Mouse (Mus musculus) urinary bladder, adult 18-20 months (tissue): ENCODE data around the gene Map3k3.
"Not testable (repeated sequence)": the region's sequence is repeated elsewhere in the genome, so short reads cannot be mapped to it uniquely, and the experiment has no call there.

Experiments
- DNase-seq, 2 experiments: peaks; one replicate each; pipeline ENCODE4 v3.0.0; 2022; ENCODE audit warnings: low spot score in 2 of 2, mixed read lengths in 2 of 2

Gene Map3k3

DNA sequence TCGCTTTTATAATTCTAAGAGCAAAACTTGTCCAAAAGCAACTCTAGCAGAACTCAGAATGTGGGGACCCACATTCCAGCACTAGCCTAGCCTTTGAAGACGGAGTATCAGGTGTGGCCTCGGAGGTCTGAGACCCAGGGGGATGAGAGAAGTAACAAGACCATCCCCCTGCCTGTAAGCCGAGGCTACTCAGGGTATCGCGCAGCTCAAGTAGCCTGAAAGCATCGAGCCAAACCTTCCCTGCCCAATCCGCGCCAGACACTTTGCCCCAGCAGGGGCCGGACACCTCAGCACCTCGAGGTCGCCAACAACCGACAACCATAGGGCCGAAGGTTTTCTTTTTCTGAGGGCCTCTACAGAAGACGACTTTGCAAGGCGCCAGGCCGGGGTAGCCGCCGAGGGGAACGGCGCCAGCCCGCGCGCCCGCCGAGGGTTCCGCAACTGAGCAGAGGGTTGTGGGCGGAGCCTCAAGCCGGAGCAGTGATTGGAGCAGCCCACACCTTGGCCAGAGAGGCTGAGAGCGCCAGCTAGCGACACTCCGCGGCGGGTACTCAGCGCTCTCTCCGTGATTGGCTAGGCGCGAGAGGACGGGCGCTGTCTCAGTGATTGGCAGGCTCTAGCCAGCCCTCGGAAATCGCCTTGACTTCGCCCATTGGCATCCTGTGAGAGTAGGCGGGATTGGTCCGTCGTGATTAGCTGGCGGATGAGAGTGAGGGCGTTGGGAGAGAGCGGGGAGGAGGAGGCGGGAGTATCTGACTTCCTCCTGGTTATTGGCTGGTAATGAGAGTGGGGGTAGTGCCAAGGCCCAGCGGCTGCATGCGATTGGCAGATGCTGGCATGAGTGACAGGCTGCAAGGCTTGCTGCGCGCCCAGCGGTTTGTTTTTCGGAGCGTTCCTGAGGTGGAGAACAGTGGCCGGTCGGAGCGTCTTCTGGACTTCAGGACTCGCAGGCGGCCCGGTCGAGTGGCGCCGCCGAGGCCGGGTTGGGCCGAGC, at the start of gene Map3k3:
Map3k3 (plus strand) TSS at position 906 of the 994 bp plus-strand sequence.
- peak; percentile 91 to 99 for DNase-seq

DNA sequence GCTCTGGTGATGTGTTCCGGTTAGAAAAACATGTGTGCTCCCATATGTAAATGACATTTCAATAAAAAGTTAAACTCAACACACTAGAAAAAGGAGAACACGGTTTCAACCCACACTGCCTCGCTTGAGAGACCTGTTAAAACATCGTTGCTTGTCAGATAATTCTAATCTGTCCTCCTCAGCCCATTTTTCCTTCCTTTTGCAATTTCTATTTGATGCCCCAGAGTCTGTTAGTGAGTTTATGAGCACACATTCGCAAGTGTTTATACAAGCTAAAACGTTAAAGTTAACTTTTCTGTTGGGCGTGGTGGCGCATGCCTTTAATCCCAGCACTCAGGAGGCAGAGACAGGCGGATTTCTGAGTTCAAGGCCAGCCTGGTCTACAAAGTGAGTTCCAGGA, 49.4 kb upstream of the Map3k3 start:
- no peak for DNase-seq

- DNase-seq: peak; percentile 94 to 95
Observed at GRCm38 (mm10) chr11:106036548-106037417, 47.6 kb upstream of the Map3k3 start, which contains the start of gene Dcaf7. Gene Dcaf7 (plus strand): TSS chr11:106036872.

DNA sequence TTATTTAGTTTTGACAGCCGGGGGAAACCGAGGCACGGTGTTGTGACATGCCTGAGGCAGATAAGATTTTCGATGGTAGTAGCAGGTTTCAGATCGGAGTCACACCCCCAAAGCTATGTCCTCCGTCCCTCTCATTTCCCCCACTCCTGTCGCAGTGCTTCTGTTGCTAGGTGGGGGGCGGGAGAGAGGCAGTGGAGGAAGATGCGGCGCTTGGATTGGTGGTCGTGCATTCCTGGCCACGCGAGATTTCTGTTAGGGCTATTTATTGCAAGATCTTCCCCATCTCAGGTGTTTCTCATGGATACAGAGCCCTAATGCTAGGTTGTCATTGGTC, 47.0 kb upstream of the Map3k3 start:
- DNase-seq: no peak

DNA sequence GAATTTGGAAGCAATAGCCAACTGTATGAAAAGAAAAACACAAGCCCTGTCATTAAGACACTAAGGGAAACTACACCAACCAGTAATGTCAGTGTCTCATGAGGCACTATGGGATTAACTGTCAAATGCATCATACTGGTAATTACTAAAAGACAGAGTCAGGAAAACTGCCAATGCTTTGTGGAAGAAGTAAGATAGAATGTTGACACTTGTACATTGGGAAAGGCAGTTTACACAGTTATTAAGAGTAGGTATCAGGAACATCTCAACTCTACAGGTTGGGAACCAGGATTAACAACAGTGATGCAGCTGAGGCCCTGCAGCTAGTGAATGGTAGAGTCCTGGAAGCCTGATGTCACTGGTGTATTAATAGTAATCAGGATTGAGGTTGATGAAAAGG, 40.1 kb upstream of the Map3k3 start:
- no peak for DNase-seq

- DNase-seq: no peak
Observed at GRCm38 (mm10) chr11:106045256-106045655, 39.2 kb upstream of the Map3k3 start.

GRCm38 (mm10) chr11:106045780-106046179, 38.6 kb upstream of the Map3k3 start:
- no peak for DNase-seq

DNA sequence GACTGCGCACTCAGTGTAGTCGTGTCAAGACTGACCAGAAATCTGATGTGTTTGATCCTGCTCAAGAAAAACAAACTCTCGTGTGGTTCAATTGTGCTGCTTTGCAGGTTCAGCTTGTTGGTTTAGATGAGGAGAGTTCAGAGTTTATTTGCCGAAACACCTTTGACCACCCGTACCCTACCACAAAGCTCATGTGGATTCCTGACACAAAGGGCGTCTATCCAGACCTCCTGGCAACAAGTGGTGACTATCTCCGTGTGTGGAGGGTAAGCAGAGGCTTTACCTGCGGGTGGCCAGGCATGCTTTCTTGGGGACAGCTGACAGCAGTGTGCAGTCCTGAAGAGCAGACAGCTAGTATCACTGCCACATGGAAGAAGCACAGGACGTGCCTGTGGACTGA, 37.8 kb upstream of the Map3k3 start:
- DNase-seq: no peak

DNA sequence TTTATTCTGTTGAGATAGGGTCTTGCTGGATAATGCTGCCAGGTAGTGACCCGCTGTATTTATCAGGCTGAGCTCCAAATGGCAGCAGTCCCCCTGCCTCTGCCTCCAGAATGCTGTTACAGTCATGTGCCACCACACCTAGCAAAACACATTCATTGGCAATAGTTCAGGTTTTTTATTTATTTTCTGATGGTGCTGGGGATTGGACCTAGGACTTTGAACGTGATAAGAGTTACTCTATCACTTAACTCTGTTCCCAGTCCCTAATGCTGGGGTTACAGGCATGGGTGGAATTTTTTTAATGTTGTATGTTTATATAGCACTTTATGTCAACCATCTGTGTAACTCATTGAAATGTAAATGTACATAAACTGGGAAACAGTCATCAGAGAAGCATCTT, 30.5 kb upstream of the Map3k3 start:
- DNase-seq: no peak

- no peak for DNase-seq
Observed at GRCm38 (mm10) chr11:106054600-106054999, 29.8 kb upstream of the Map3k3 start.

DNA sequence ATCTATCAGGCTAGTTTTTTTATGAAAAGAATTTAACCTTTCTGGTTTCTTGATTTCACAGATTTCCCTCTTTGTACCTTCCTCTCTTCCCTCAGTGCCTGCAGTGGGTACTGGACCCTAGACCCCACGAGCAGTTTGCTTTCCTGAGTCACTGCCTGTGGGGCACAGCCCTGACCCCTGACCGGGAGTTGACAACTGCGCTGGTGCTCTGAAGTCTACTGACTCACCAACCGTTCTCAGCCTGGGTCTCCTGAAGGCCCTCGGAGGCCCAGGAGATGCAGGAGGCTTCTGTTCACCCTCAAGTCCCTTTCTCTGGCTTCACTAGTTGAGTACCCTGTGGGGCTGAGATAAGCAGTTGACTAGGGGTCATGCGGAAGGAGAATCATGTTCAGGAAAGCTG, 29.1 kb upstream of the Map3k3 start:
- DNase-seq: no peak

- no peak for DNase-seq
Observed at GRCm38 (mm10) chr11:106056819-106057491, 27.5 kb upstream of the Map3k3 start.

- DNase-seq: no peak
Observed at GRCm38 (mm10) chr11:106058020-106058419, 26.4 kb upstream of the Map3k3 start.

GRCm38 (mm10) chr11:106060549-106060948, 23.9 kb upstream of the Map3k3 start:
- no peak for DNase-seq

- no peak for DNase-seq
Observed at GRCm38 (mm10) chr11:106061311-106061710, 23.1 kb upstream of the Map3k3 start.

DNA sequence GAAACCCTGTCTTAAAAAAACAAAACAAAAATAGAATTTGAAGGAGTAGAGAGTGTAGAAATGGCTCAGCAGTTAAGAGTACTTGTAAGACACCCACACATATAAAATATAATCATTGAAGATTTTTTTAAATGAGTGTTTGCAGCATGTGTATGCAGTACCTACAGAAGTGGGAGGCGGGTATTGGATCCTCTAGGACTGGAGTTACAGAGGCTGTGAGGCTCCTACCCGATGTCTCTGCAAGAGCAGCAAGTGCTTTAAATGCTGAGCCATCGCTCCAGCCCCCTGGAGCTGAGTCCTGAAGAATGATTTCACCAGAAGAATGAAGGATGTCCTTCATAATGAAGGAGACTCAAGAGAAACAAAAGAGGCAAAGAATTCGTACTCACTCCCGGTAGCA, 20.7 kb upstream of the Map3k3 start:
- DNase-seq: no peak

DNA sequence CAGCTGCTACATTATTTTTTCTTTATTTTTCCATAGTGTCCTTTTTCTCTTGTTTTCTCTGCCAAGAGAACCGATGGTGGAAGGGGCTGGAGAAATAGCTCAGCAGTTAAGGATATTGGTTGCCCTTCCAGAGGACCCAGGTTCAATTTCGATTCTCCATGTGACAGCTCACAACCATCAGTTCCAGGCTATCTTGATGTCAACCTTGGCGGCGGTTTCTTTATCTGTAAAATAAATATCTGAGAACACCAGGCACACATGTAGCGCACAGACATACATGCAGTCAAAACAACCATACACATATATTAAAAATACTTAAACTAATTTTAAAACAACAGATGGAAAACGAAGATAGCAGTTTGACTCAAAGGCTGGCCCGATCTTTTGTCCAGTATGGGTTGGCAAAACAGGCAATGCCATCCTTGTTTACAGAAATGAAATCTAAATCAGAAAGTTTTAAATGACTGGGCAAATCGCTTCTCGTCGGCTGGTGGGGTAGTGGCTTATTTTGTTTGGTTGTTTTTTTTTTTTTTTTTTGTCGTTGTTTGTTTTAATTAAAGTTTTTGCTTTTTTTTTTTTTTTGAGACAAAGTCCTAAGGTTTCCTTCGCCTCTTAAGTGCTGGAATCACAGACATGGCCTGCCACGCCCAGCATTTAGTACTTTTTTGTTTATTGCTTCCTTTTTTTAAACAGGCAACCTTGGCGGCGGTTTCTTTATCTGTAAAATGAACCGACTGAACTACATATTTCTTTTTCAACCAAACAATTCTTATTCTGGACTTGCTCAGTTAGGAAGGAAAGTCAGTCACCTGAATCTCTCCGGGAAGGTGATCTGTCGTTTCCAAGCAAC, 19.1 kb upstream of the Map3k3 start:
- DNase-seq: no peak

DNA sequence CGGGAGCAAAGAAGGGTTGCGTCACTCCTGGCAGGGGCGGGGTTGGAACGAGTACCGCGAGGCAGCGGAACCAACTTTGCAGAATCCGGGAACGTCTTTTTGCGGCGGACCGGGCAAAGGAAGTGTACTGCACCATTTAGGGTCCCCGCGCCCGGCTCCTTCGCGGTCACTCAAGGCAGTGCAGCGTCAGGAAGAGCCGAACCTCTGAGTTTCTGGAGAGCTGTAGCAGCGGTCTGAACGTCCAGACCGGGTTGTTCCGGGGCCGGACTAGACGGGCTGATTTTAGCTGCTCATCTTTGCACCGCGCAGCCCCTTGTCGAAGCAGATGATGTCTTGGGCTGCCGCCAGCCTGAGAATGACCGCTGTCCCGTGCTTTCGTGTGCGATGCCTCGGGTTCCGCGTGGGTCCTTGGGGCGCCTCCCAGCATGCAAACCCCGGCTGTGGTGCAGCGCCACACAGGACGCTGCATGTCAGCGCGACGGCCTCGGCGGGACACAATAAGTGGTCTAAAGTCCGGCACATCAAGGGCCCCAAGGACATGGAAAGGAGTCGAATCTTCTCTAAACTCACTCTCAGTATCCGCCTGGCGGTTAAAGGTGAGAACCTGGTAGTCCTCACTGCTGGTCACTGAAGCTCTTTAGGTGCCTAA, 18.4 kb upstream of the Map3k3 start, which contains the start of gene Taco1:
Taco1 (plus strand) TSS at position 139 of the 649 bp plus-strand sequence.
- peak; percentile 94 to 95 for DNase-seq

DNA sequence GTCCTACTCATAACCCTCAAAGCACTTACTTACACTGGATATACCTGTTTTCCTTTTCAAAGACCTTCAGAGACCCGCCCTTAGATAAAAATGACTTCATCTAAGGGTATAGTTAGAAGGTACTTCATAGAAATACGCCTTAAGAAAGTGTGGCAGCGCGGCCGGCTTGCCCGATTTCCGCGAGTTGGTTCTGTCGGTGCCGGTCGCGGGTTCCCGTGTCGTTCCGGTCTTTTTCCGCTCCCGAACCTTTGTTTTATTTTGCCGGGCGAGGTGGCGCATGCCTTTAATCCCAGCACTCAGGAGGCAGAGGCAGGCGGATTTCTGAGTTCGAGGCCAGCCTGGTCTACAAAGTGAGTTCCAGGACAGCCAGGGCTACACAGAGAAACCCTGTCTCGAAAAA, 17.8 kb upstream of the Map3k3 start:
- DNase-seq: not testable (repeated sequence)

- no peak for DNase-seq
Observed at GRCm38 (mm10) chr11:106073774-106074173, 10.6 kb upstream of the Map3k3 start.
